Mouse (Mus musculus) intestine, postnatal 0 days (tissue): Measurements from ENCODE around the gene Zfp706. TPM values are rescaled to one million over a fixed set of nuclear protein-coding genes. Genes with fewer than 3 reads are reported as not detected.
"Not testable (repeated sequence)": the region's sequence is repeated elsewhere in the genome, so short reads cannot be mapped to it uniquely, and the experiment has no call there.

Source experiments
- ATAC-seq: fragments of 200-750 bp; cut with Nextera tagmentation; 2 replicates; pipeline ENCODE4 v1.8.0; 2017; ENCODE audit warnings: mild to moderate bottlenecking, moderate TSS enrichment, moderate library complexity
- H3K27ac ChIP-seq: fragments of 300-500 bp; sonication (generic); 2 replicates; pipeline ENCODE4 v1.5.1; 2014; ENCODE audit warnings: mild to moderate bottlenecking, low read depth, low read length, moderate library complexity
- H3K27me3 ChIP-seq: fragments of 300-500 bp; sonication (generic); replicated peaks from 2 replicates; pipeline ENCODE4 v1.6.1; 2014; ENCODE audit warnings: low read length, mixed read lengths; ENCODE audit not compliant: control insufficient read depth, insufficient read depth
- H3K36me3 ChIP-seq: fragments of 300-500 bp; sonication (generic); 2 replicates; pipeline ENCODE4 v1.6.1; 2014; ENCODE audit warnings: mild to moderate bottlenecking, moderate library complexity; ENCODE audit not compliant: control insufficient read depth, insufficient read depth
- H3K4me1 ChIP-seq: fragments of 300-500 bp; sonication (generic); replicated peaks from 2 replicates; pipeline ENCODE4 v1.6.1; 2014; ENCODE audit warnings: antibody characterized with exemption, low read length, mixed read lengths; ENCODE audit not compliant: control insufficient read depth, insufficient read depth
- H3K4me2 ChIP-seq: fragments of 300-500 bp; sonication (generic); replicated peaks from 2 replicates; pipeline ENCODE4 v1.6.1; 2014; ENCODE audit warnings: low read depth, mild to moderate bottlenecking, moderate library complexity
- H3K4me3 ChIP-seq: fragments of 300-500 bp; sonication (generic); 2 replicates; pipeline ENCODE4 v1.5.1; 2014; ENCODE audit warnings: low read depth, low read length
- H3K9ac ChIP-seq: fragments of 300-500 bp; sonication (generic); 2 replicates; pipeline ENCODE4 v1.6.1; 2014; ENCODE audit warnings: mild to moderate bottlenecking, low read depth, low read length
- H3K9me3 ChIP-seq: fragments of 300-500 bp; sonication (generic); 2 replicates; pipeline ENCODE4 v1.6.1; 2016; ENCODE audit warnings: mixed run types; ENCODE audit not compliant: control insufficient read depth
- CTCF ChIP-seq: sonication (generic); IDR thresholded peaks from 2 replicates; pipeline ENCODE4 v1.5.1; 2016; ENCODE audit warnings: low read depth, mild to moderate bottlenecking, control low read depth, antibody characterized with exemption, moderate library complexity
- WGBS: fragments of 180-500 bp; shearing (Covaris S2); extraction: QIAGEN DNeasy Blood & Tissue Kit; methylation state at CpG from one replicate; pipeline ENCODE4 v1.1.7; 2014; 5-methylcytosine and 5-hydroxymethylcytosine counted together
- polyA plus RNA-seq: library from polyadenylated mRNA; unstranded; fragments of >200 nt; fragmentation: Nextera tagmentation; extraction: Ambion mirVana; gene quantifications from 2 replicates; pipeline ENCODE4 v1.2.1, GENCODE M21; 2015

Zfp706 gene
- polyA plus RNA-seq, 1 experiment from 2014 or later: 609 TPM

- peak overlapping the region; percentile 95 for H3K4me3 ChIP-seq
- H3K4me2 ChIP-seq: peak overlapping the region; percentile 80
- TF ChIP-seq CTCF: no peak
- H3K36me3 ChIP-seq: peaks cover 14% of the 10 kb centered on the region
- peak; percentile 60 for ATAC-seq
- H3K4me1 ChIP-seq: no peaks in the 10 kb centered on the region
- H3K27ac ChIP-seq: peak overlapping the region; percentile 99
- H3K27me3 ChIP-seq: no peaks in the 10 kb centered on the region
- under 1% methylated on average over 47 of the region's 48 CpGs for WGBS
- peak overlapping the region; percentile 96 for H3K9ac ChIP-seq
- no peaks in the 10 kb centered on the region for H3K9me3 ChIP-seq
Measured at GRCm38 (mm10) chr15:37006475-37007164, 953 bp downstream of the Zfp706 start.

- 26% methylated on average over 7 of the region's 7 CpGs for WGBS
- Histone ChIP-seq H3K9me3 (no peaks in the 10 kb centered on the region), H3K4me3 (peak overlapping the region; percentile 95), H3K36me3 (peaks cover 20% of the 10 kb centered on the region), H3K27me3 (no peaks in the 10 kb centered on the region), H3K4me1 (no peaks in the 10 kb centered on the region), H3K9ac (peak overlapping the region; percentile 96), H3K4me2 (peak overlapping the region; percentile 80), H3K27ac (peak overlapping the region; percentile 99)
- TF ChIP-seq CTCF: peak; percentile 37
- ATAC-seq: no peak
Measured at GRCm38 (mm10) chr15:37005793-37006474, 1.6 kb downstream of the Zfp706 start.

- Histone ChIP-seq H3K4me2 (peak overlapping the region; percentile 80), H3K4me3 (no peak overlapping the region), H3K9me3 (no peaks in the 10 kb centered on the region), H3K9ac (no peak overlapping the region), H3K27ac (no peak overlapping the region), H3K36me3 (peaks cover 29% of the 10 kb centered on the region), H3K4me1 (no peaks in the 10 kb centered on the region), H3K27me3 (no peaks in the 10 kb centered on the region)
- ATAC-seq: no peak
- WGBS: 73% methylated on average over 5 of the region's 5 CpGs
- no peak for TF ChIP-seq CTCF
Measured at GRCm38 (mm10) chr15:37004858-37005257, 2.7 kb downstream of the Zfp706 start.

DNA sequence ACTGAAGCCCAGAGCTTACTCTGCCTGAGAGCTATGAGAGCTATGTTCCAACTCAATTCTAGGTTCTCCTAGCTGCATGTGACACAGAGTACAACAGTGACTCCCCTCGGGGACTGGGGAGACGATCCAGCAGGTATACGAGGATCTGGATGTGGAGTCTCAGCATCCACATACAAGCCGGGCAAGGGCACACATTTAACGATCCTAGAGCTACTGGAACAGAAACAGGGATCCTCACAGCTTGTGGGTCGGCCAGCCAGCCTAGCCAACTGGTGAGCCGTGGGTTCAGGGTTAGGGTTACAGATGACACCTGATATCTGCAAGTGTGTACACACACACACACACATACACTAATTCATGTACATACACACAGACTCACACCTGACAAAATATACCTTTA lies 5.3 kb downstream of the Zfp706 start:
- H3K4me2 ChIP-seq: no peak overlapping the region
- H3K27me3 ChIP-seq: no peaks in the 10 kb centered on the region
- no peaks in the 10 kb centered on the region for H3K4me1 ChIP-seq
- no peak overlapping the region for H3K9ac ChIP-seq
- no peak for ATAC-seq
- H3K9me3 ChIP-seq: 0 out of 2 replicates have a peak, but pooled peaks cover 2% of the 10 kb centered on the region
- WGBS: 95% methylated on average over 7 of the region's 7 CpGs
- no peak for TF ChIP-seq CTCF
- peaks cover 51% of the 10 kb centered on the region for H3K36me3 ChIP-seq
- H3K27ac ChIP-seq: no peak overlapping the region
- no peak overlapping the region for H3K4me3 ChIP-seq

DNA sequence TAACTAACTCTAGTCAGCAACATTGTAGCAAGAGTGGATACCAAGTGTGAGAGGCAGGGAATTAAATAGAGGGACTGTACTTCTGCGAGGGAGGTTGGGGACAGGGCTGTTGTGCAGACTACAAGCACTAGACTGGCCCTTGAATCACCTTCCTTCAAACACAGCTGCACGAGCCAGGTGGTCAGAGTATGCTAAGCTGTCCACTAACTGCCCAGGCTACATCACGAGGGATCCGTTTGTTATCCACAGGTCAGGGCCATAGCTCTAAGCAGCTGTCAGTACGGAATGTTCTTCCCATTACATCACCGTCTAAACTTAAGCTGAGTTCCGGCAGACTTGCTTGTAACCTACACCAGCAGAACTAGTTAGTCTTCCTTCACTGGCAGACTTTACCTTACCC lies 8.0 kb downstream of the Zfp706 start:
- H3K4me1 ChIP-seq, H3K27me3 ChIP-seq, H3K9ac ChIP-seq, H3K4me2 ChIP-seq, H3K27ac ChIP-seq, H3K9me3 ChIP-seq, H3K4me3 ChIP-seq, ATAC-seq: not testable (repeated sequence)
- WGBS: 76% methylated on average over 7 of the region's 7 CpGs
- peaks cover 55% of the 10 kb centered on the region for H3K36me3 ChIP-seq

- Histone ChIP-seq H3K4me1 (no peaks in the 10 kb centered on the region), H3K27me3 (no peaks in the 10 kb centered on the region), H3K27ac (no peak overlapping the region), H3K9ac (no peak overlapping the region), H3K4me3 (no peak overlapping the region), H3K36me3 (peaks cover 28% of the 10 kb centered on the region), H3K9me3 (0 out of 2 replicates have a peak, but pooled peaks cover 3% of the 10 kb centered on the region), H3K4me2 (no peak overlapping the region)
- TF ChIP-seq CTCF: no peak
- 94% methylated on average over 4 of the region's 4 CpGs for WGBS
- no peak for ATAC-seq
Measured at GRCm38 (mm10) chr15:36995166-36995565, 12.4 kb downstream of the Zfp706 start.
